Mouse (Mus musculus) left cerebral cortex, postnatal 36 days (tissue): ENCODE results near the gene Ston1. TPM values are rescaled to one million over a fixed set of nuclear protein-coding genes. Genes with fewer than 3 reads are reported as not detected.
A peak's percentile ranks its signal among the peaks of the same experiment; 100 is the strongest.

Source experiments
- DNase-seq, 2 experiments: peaks; one replicate each; pipeline ENCODE4 v3.0.0; 2021 to 2022; ENCODE audit warnings: low spot score in 2 of 2, mixed read lengths in 1 of 2
- intact Hi-C: fragments of 180-260 bp; cut with DNase I; formaldehyde crosslinking; loops from one replicate; pipeline ENCODE4 v1.15.1; 2025
- total RNA-seq, 2 experiments: library from RNA; stranded (reverse); gene quantifications; 2 replicates each; pipeline ENCODE4 v1.2.3; 2021

Gene Ston1
- total RNA-seq, 2 experiments from 2014 or later: 5.8 to 6.2 TPM

GRCm38 (mm10) chr17:88620935-88621334 lies 23.5 kb downstream of the Ston1 start:
- intact Hi-C loops: no loop called here
- no peak for DNase-seq

GRCm38 (mm10) chr17:88621374-88621773 lies 23.9 kb downstream of the Ston1 start:
- intact Hi-C loops: no loop called here

GRCm38 (mm10) chr17:88622711-88623110 lies 25.2 kb downstream of the Ston1 start:
- intact Hi-C loops: no loop called here
- no peak for DNase-seq

More at GRCm38 (mm10) chr17:88621374-88621773, 23.9 kb downstream of the Ston1 start:
- no peak for DNase-seq

- intact Hi-C loops: no loop called here
- DNase-seq: no peak
Observed at GRCm38 (mm10) chr17:88624386-88624785, 26.9 kb downstream of the Ston1 start.

GRCm38 (mm10) chr17:88625350-88625749 lies 27.9 kb downstream of the Ston1 start:
- DNase-seq: no peak

GRCm38 (mm10) chr17:88625931-88626330 lies 28.4 kb downstream of the Ston1 start:
- intact Hi-C loops: no loop called here
- DNase-seq: no peak

More at GRCm38 (mm10) chr17:88625350-88625749, 27.9 kb downstream of the Ston1 start:
- intact Hi-C loops: no loop called here

GRCm38 (mm10) chr17:88626347-88626811 lies 28.9 kb downstream of the Ston1 start:
- intact Hi-C loops: no loop called here
- DNase-seq: no peak

- intact Hi-C loops: no loop called here
Observed at GRCm38 (mm10) chr17:88627150-88627549, 29.7 kb downstream of the Ston1 start.

GRCm38 (mm10) chr17:88628676-88629380 lies 31.3 kb downstream of the Ston1 start:
- no peak for DNase-seq
- intact Hi-C loops: no loop called here

More at GRCm38 (mm10) chr17:88627150-88627549, 29.7 kb downstream of the Ston1 start:
- no peak for DNase-seq

GRCm38 (mm10) chr17:88629381-88629759 lies 31.9 kb downstream of the Ston1 start:
- no peak for DNase-seq
- intact Hi-C loops: no loop called here

- DNase-seq: no peak
- intact Hi-C loops: loop anchor here (5.0 kb wide), 1 partner anchor 33 kb away; the partner anchor contains the start of gene Ston1
Observed at GRCm38 (mm10) chr17:88629931-88630553, 32.6 kb downstream of the Ston1 start.

- intact Hi-C loops: loop anchor here (5.0 kb wide), 1 partner anchor 33 kb away; the partner anchor contains the start of gene Ston1
- DNase-seq: no peak
Observed at GRCm38 (mm10) chr17:88630554-88630948, 33.1 kb downstream of the Ston1 start.

- intact Hi-C loops: loop anchor here (5.0 kb wide), 1 partner anchor 35 kb away; the partner anchor contains the start of gene Ston1
- DNase-seq: no peak
Observed at GRCm38 (mm10) chr17:88632631-88633030, 35.1 kb downstream of the Ston1 start.

- intact Hi-C loops: no loop called here
Observed at GRCm38 (mm10) chr17:88636076-88636475, 38.6 kb downstream of the Ston1 start.

GRCm38 (mm10) chr17:88636587-88636986 lies 39.1 kb downstream of the Ston1 start:
- intact Hi-C loops: no loop called here

More at GRCm38 (mm10) chr17:88636076-88636475, 38.6 kb downstream of the Ston1 start:
- DNase-seq: no peak

GRCm38 (mm10) chr17:88641012-88641411 lies 43.5 kb downstream of the Ston1 start:
- peak; percentile 45 to 67 for DNase-seq
- intact Hi-C loops: loop anchor here (2.0 to 5.0 kb wide), 2 partner anchors 114 to 384 kb away; no protein-coding TSS in a partner anchor

More at GRCm38 (mm10) chr17:88636587-88636986, 39.1 kb downstream of the Ston1 start:
- no peak for DNase-seq

GRCm38 (mm10) chr17:88641836-88642235 lies 44.4 kb downstream of the Ston1 start:
- DNase-seq: peak in 1 of 2 experiments; percentile 2
- intact Hi-C loops: loop anchor here (2.0 to 5.0 kb wide), 2 partner anchors 115 to 385 kb away; no protein-coding TSS in a partner anchor

- peak in 1 of 2 experiments; percentile 1 for DNase-seq
- intact Hi-C loops: loop anchor here (5.0 kb wide), 1 partner anchor 388 kb away; no protein-coding TSS in a partner anchor
Observed at GRCm38 (mm10) chr17:88644876-88645275, 47.4 kb downstream of the Ston1 start.

- intact Hi-C loops: no loop called here
Observed at GRCm38 (mm10) chr17:88645299-88645698, 47.8 kb downstream of the Ston1 start.

GRCm38 (mm10) chr17:88647149-88647548 lies 49.7 kb downstream of the Ston1 start:
- intact Hi-C loops: no loop called here
- no peak for DNase-seq

More at GRCm38 (mm10) chr17:88645299-88645698, 47.8 kb downstream of the Ston1 start:
- no peak for DNase-seq
